Mouse (Mus musculus): Measurements from ENCODE around the gene Rapgef3. TPM values are rescaled to one million over a fixed set of nuclear protein-coding genes. Genes with fewer than 3 reads are reported as not detected.

The Rapgef3 gene
- total RNA-seq, 2 experiments from 2014 or later = 35.7 to 52.9 TPM

DNA sequence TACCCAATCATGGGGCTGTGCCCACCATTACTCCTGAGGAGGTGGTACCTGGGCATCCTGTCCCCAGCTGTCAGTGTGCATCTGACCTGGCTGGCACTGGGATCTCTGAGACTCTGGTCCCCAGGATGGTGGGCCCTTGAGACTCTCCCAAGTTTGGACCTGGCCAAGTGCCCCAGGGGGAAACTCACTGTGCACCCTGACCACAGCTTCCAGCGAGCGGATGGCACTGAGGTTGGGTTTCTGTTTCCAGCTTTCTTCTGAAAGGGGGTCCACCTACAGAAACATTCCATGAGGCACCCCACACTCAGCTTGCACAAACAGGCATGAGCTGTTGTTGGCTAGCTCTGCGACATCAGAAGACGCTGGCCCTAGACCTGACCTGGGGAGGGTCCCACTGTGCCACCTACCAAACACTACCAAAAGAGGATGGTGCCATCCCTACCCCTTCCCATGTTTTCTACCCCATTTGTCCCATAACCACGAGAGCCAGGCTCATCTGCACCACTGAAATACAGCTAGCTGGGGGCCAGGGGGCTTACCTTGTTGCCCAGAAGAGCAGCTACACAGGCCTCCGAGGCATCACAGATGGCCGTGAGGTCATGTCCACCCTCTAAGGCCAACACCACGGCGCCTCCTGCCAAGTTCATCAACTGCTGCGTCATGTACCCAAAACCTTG is 27.9 kb upstream of the Rapgef3 start:
- intact Hi-C loops (cut with DNase I) = no loop called here
- DNase-seq (ENCODE audit: low spot score in 2 of 2) = no peak

DNA sequence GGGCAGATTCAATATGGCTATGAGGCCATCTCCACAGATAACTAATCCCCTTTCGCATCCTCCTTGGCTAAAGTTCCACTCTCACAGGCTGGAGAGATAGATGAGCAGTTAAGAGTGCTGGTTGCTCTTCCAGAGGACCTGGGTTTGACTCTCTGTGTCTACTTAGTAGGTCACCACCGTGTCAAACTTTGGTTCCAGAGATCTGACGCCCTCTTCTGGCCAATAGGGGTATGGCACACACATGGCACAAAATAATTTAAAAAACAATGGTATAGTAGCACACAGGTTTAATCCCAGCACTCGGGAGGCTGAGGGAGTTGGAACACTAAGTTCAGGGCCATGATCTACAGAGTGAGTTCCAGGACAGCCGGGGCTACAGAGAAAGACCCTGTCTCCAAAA is 26.5 kb upstream of the Rapgef3 start:
- intact Hi-C loops (cut with DNase I) = no loop called here

DNA sequence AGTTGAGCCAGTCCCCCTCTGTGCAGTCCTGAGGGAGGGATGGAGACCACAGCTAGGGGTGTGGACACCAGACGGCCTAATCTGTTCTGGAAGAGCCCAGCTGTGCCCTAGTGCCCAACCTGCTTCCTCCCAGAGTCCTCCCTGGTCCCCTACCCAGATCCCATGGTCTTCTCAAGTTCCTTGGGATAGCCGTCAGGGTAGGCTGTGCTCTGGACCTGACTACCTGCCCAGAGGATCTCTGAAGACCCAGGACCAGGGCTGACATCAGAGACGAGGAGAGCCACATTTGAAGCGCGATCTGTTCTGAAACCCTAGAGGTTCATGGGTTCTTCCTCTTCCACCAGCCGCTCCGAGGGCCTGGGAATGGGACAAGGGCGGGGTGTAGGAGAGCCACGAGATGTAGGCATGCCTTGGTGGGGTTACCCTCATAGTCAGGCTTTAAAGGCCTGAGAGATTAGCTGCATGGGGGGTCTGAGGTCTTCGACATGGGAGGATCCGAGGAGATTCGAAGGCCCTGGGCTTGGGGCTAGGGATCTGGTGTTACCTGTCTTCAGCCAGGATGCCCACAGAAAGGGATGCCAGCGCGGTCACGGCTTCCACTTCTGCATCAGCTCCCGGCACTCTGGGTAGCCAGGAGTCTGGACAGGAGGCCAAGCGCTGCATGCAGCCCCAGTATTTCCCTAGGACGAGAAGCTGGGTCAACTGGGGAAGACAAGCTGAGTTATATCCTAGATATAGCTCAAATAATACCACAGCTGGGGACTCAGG is 25.8 kb upstream of the Rapgef3 start:
- intact Hi-C loops (cut with DNase I) = no loop called here

More for the DNA sequence above, 26.5 kb upstream of the Rapgef3 start:
- no peak for DNase-seq (ENCODE audit: low spot score in 2 of 2)

DNA sequence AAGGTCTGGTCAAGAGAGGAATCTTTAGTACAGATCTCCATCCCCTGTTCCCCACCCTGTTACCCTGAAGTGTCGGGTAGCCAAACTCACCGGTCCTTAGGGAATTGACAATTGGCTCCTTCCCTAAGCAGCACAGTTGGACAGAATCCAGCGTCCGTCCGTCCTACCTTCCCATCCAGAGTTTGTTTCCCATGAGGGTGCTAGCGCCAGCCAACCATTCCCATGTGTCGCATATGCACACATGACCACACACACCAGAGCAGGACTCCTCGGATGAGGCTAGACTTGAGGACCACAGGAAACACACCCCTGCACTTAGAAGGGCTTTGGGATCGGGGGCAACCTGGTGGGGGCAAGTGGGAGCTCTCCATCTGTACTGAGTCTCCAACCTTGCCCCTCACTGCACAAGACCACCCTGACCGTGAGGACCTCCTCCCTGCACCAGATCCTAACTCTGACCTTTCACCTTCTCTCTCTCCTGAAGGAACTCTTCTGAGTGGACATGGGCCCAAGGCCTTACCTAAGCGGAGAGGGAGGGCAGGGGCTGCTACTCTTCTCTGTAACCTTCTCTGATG is 23.4 kb upstream of the Rapgef3 start:
- no peak for DNase-seq (ENCODE audit: low spot score in 2 of 2)
- intact Hi-C loops (cut with DNase I) = no loop called here

More for the DNA sequence above, 25.8 kb upstream of the Rapgef3 start:
- no peak for DNase-seq (ENCODE audit: low spot score in 2 of 2)

DNA sequence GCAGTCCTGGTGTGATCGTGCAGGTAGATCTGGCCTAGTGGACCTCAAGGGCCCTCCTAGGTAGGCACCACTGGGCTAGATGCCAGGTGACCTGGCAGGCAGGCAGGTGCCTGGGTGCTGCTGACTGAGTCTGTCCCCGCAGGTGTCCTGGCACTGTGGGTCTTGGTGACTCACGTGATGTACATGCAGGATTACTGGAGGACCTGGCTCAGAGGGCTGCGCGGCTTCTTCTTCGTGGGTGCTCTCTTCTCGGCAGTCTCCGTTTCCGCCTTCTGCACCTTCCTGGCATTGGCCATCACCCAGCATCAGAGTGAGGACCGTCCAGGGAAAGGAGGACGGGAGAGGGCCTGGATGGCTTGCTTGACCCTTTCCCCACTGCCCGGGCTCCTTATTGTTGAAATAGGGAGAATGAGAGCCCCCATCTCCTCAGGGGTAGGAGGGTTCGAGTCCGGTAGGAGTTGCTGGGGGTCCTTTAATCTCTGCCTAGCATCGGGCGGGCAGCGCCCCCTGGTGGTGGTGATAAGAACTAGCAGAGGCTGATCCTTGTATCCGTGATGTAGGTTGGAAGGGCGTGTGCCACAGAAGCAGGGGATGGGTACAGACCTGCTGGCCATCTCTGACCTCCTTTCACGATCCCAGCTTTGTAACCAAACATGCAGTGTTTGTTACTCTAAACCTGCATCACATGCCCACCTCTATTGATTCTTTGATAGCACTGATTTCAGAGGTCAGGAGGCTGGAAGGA is 22.2 kb upstream of the Rapgef3 start:
- intact Hi-C loops (cut with DNase I) = loop anchor here (5.0 kb wide), 1 partner anchor 42 kb away; no protein-coding TSS in a partner anchor
- DNase-seq (ENCODE audit: low spot score in 2 of 2) = peak in 1 of 2 experiments; percentile 60

- intact Hi-C loops (cut with DNase I) = loop anchor here (5.0 kb wide), 1 partner anchor 43 kb away; no protein-coding TSS in a partner anchor
- DNase-seq (ENCODE audit: low spot score in 2 of 2) = peak in 1 of 2 experiments; percentile 50
These were observed 21.0 kb upstream of the Rapgef3 start for GRCm38 (mm10) chr15:97788821-97789220.

DNA sequence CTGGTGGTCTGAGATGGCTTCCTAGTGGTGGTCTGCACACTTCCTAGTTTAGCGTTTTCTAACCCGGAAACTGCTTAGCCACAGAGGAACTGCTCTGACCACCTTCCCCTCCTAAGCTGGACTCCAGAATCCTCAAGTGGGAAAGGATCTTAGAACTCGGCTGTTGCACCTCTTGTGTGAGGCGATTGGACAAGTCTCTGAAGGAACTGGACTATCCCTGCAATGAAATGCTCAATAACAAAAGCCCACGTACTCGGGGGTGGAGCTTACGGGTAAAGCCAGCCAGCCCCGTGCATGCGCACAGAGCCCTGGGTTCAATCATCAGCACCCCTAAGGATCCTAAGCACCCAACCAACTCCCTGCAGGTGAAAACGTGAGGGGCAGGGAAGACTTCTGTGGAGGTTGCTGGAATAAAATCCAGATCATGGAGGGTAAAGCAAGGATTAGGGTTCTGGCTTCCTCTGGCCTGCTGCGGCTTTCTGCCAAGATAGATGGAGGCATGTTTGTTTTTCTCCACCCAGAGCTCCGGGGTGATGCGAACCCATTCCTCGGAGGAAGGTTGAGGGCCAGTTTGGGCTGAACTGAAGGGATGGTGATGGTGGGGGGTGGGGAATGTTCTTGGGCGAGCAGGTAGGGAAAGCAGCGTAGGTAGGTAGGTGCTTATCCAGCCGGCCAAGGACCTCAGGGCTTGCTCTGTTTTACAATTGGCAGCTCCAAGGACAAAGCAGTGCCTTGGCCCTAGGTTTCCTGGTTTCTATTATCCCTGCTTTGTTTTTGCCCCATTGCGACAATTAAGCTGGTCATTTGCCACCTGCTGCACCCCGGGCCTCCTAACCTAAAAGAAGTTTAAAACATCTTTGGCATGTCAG is 20.3 kb upstream of the Rapgef3 start:
- intact Hi-C loops (cut with DNase I) = loop anchor here (5.0 kb wide), 1 partner anchor 44 kb away; no protein-coding TSS in a partner anchor
- DNase-seq (ENCODE audit: low spot score in 2 of 2) = peak in 1 of 2 experiments; percentile 28

GRCm38 (mm10) chr15:97787148-97787798 is 19.5 kb upstream of the Rapgef3 start:
- no peak for DNase-seq (ENCODE audit: low spot score in 2 of 2)
- intact Hi-C loops (cut with DNase I) = loop anchor here (5.0 kb wide), 1 partner anchor 45 kb away; no protein-coding TSS in a partner anchor

DNA sequence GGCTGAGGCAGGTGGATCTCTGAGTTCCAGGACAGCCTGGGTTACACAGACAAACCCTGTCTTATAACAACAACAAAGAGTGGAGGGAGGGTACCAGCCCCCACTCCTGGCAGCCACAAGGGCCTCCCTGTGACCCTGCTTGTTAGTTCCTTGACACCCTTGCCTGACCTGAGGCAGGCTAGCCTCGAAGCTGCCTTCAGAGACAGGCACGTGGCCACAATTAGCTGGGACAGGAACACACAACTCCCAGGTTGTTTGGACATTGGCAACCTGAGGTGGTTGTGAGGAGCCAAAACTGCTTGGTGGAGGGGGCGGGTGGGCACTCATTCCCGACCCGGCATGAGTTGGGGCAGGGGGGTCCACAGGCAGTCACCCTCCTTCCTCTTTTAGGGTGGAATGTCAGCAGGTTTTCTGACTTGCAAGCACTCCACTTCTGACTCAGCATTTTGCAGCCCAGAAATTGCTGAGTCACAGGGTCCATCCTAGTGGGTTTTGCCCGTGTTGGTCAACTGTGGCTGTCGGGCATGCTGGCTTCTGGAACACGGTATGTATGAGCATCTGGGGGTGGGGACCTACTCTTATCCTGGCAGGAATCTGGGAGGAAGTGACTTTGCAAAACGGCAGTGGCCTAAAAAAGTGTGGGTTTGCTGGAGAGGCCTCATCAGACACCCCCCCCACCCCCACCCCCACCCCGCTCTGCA is 18.8 kb upstream of the Rapgef3 start:
- intact Hi-C loops (cut with DNase I) = loop anchor here (5.0 kb wide), 1 partner anchor 46 kb away; no protein-coding TSS in a partner anchor
- peak in 1 of 2 experiments; percentile 41 for DNase-seq (ENCODE audit: low spot score in 2 of 2)

DNA sequence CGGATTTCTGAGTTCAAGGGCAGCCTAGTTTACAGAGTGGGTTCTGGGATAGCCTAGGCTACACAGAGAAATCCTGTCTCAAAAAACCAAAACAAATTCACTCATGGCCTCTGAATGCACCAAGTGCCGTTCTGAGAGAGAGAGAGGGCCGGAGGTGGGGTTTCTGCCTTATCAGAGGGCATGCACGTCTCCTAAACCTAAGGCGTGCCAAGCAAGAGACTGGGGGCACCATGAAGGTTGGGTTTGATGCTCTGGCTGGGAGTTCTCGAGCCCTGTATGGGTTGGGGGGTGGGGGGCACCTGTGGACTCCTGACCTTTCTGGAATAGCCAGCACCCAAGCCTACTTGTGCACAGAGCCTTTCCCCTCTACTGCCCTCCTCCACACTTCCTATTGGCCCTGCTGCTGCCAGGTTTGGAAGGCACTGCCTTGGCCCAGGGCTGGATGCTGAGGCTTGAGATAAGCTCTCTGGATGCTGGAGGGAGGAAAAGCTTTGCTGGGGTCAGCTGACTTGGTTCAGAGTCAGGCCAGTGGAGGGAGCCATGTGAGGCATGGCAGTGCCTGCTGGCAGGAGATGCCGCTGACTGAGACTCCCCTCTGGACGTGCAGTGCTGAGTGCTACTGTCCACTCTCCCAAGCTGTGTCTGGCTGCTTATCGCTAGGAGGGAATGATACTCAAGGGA is 18.1 kb upstream of the Rapgef3 start:
- DNase-seq (ENCODE audit: low spot score in 2 of 2) = no peak
- intact Hi-C loops (cut with DNase I) = loop anchor here (5.0 kb wide), 1 partner anchor 46 kb away; no protein-coding TSS in a partner anchor

DNA sequence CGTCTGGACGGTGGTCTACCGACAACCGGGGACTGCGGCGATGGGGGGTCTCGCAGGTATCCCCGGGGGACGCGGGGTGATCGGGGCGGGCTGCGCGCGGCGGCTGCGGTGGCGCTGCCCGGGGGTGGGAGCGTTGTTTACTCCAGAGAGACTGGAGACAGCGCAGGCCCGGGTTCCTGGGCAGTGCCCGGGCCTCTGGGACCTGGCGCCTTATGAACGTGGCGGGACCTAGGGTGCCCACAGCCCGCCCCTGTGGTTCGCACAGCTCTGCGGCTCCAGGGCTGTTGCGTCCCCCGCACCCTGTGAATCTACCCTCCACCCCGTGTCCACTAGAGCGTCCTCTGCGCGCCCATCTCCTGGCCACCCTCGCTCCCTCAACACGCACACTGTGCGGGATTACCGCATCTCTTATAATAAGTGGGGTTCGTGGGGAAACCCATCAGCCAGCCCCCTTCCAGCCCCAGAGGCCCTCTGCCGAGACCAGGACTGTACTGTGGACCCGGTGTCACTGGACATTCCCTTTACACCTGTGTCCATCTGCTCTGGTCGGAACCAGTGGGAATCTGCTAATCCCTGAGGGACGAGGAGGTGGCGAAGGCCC is 16.9 kb upstream of the Rapgef3 start:
- DNase-seq (ENCODE audit: low spot score in 2 of 2) = peak in 1 of 2 experiments; percentile 63
- intact Hi-C loops (cut with DNase I) = loop anchor here (5.0 kb wide), 3 partner anchors 48 to 168 kb away; no protein-coding TSS in a partner anchor

GRCm38 (mm10) chr15:97784092-97784559 is 16.4 kb upstream of the Rapgef3 start:
- peak; percentile 88 to 90 for DNase-seq (ENCODE audit: low spot score in 2 of 2)
- intact Hi-C loops (cut with DNase I) = loop anchor here (5.0 kb wide), 2 partner anchors 63 to 168 kb away; no protein-coding TSS in a partner anchor

DNA sequence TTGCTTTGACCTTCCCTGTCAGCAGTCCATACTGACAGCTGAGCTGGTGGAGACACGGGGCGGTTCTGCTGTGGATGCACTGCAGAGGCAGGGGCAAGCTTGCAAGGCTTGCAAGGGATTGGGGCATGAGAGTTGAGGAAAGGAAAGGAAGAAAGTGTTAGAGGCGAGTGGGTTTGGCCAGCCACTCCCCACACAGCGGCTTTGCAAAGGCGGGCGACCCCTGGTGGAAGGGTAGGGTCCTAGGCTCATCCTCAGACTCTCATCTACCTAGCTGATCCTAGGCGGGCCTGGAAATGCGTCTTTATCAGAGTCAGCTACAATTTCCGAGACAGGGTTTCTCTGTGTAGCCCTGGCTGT is 15.0 kb upstream of the Rapgef3 start:
- no peak for DNase-seq (ENCODE audit: low spot score in 2 of 2)
- intact Hi-C loops (cut with DNase I) = loop anchor here (5.0 kb wide), 2 partner anchors 65 to 170 kb away; no protein-coding TSS in a partner anchor

DNA sequence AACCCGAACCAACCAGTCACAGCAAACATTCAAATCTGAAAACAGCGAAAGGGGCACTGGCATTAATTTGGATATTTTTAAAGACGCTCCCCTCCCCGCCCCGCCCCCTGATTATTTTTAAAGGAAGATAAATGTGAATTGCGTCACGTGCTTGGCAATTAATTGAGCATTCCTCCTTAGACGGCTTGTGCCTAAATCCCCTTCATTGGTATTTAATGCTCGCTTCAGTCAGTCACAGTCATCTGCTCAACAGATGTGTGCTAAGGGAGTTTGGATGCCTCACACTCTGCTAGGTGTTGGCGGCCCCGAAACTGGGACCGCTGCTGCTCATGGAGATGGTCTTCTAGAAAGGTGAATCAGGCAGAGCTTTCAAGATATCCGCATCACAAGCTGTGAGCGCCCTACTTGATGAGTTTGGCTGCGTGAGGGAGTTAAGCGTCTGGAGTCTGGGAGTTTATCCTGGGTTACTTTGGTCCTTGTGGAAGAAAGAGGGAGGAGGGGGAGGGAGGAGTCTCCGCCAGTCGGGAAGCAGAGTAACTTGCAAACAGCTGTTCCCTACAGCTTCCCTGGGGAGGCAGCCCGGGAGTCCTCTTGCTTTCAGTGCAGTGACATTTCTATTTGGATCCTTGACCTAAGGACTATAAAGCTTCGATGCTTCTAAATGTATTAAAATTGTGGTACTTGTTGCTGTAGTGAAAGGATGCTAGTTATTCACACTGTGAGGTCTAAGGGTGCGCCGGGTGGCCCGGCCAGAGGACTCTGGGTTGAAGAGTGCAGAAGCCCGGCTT is 14.4 kb upstream of the Rapgef3 start:
- intact Hi-C loops (cut with DNase I) = loop anchor here (5.0 kb wide), 2 partner anchors 65 to 170 kb away; no protein-coding TSS in a partner anchor
- no peak for DNase-seq (ENCODE audit: low spot score in 2 of 2)

DNA sequence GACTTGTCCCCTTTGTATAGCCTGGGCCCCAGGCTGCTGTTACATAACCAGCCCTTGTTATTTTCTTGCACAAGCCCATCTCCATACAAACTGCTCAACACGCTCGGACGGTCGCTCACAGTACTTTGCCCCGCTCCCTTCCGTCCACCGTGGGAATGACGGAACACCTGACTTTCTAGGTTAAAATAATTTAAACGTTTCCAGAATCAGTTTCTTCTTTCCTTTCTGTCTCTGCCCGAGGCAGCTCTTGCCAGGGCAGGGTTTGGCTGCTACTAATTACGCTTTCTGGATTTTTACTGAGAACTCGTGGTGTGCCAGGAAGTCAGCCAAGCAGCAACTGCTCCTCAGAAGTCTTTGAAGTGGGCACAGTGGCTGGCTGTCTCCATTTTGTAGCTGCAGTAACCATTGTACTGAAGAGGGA is 12.8 kb upstream of the Rapgef3 start:
- DNase-seq (ENCODE audit: low spot score in 2 of 2) = no peak

More for the DNA sequence above, 12.8 kb upstream of the Rapgef3 start:
- intact Hi-C loops (cut with DNase I) = loop anchor here (5.0 kb wide), 2 partner anchors 67 to 172 kb away; no protein-coding TSS in a partner anchor
